Mouse (Mus musculus): ENCODE measurements at regions not wholly inside any gene's neighbourhood (a gene's known extent, or its start where the extent isn't known, plus 50 kb on each side); places are given as distances from the start of the nearest gene placed in this dataset.

GRCm38 (mm10) chr8:116375758-116376157, 129.0 kb upstream of the Dynlrb2 start:
- DNase-seq (ENCODE audit: low spot score), result no peak

GRCm38 (mm10) chr8:116373063-116373462, 131.7 kb upstream of the Dynlrb2 start:
- peak; percentile 60 for DNase-seq (ENCODE audit: low spot score)

GRCm38 (mm10) chr8:116372574-116372973, 132.2 kb upstream of the Dynlrb2 start:
- peak; percentile 71 for DNase-seq (ENCODE audit: low spot score)

GRCm38 (mm10) chr8:116372056-116372455, 132.7 kb upstream of the Dynlrb2 start:
- no peak for DNase-seq (ENCODE audit: low spot score)

- no peak for DNase-seq (ENCODE audit: low spot score)
Observed at GRCm38 (mm10) chr8:116367491-116367890, 137.3 kb upstream of the Dynlrb2 start.

- DNase-seq (ENCODE audit: low spot score), result no peak
Observed at GRCm38 (mm10) chr8:116366706-116367105, 138.1 kb upstream of the Dynlrb2 start.

- no peak for DNase-seq (ENCODE audit: low spot score)
Observed at GRCm38 (mm10) chr8:116364751-116365150, 140.0 kb upstream of the Dynlrb2 start.

- no peak for DNase-seq (ENCODE audit: low spot score)
Observed at GRCm38 (mm10) chr8:116364172-116364571, 140.6 kb upstream of the Dynlrb2 start.

GRCm38 (mm10) chr8:116362351-116362750, 142.4 kb upstream of the Dynlrb2 start:
- no peak for DNase-seq (ENCODE audit: low spot score)

GRCm38 (mm10) chr8:116359761-116360160, 145.0 kb upstream of the Dynlrb2 start:
- DNase-seq (ENCODE audit: low spot score), result no peak

GRCm38 (mm10) chr8:116354756-116355155, 150.0 kb upstream of the Dynlrb2 start:
- DNase-seq (ENCODE audit: low spot score), result no peak

- no peak for DNase-seq (ENCODE audit: low spot score)
Observed at GRCm38 (mm10) chr8:116353911-116354310, 150.9 kb upstream of the Dynlrb2 start.

GRCm38 (mm10) chr8:116352635-116353034, 152.1 kb upstream of the Dynlrb2 start:
- DNase-seq (ENCODE audit: low spot score), result no peak

GRCm38 (mm10) chr8:116348971-116349370, 155.8 kb upstream of the Dynlrb2 start:
- DNase-seq (ENCODE audit: low spot score), result no peak

- DNase-seq (ENCODE audit: low spot score), result no peak
Observed at GRCm38 (mm10) chr8:116346990-116347389, 157.8 kb upstream of the Dynlrb2 start.

- no peak for DNase-seq (ENCODE audit: low spot score)
Observed at GRCm38 (mm10) chr8:116344590-116345222, 160.1 kb upstream of the Dynlrb2 start.

- no peak for DNase-seq (ENCODE audit: low spot score)
Observed at GRCm38 (mm10) chr8:116343534-116343933, 161.2 kb upstream of the Dynlrb2 start.

GRCm38 (mm10) chr8:116334772-116335171, 170.0 kb upstream of the Dynlrb2 start:
- DNase-seq (ENCODE audit: low spot score), result no peak

GRCm38 (mm10) chr8:116334101-116334500, 170.7 kb upstream of the Dynlrb2 start:
- no peak for DNase-seq (ENCODE audit: low spot score)

- DNase-seq (ENCODE audit: low spot score), result no peak
Observed at GRCm38 (mm10) chr8:116320014-116320680, 184.6 kb upstream of the Dynlrb2 start.

- no peak for DNase-seq (ENCODE audit: low spot score)
Observed at GRCm38 (mm10) chr8:116315410-116315809, 189.4 kb upstream of the Dynlrb2 start.

- DNase-seq (ENCODE audit: low spot score), result no peak
Observed at GRCm38 (mm10) chr8:116314429-116315092, 190.2 kb upstream of the Dynlrb2 start.

GRCm38 (mm10) chr8:116298891-116299290, 205.9 kb upstream of the Dynlrb2 start:
- no peak for DNase-seq (ENCODE audit: low spot score)

Measured in testis, postnatal 10 days (tissue).